Mouse (Mus musculus) stomach, postnatal 0 days (tissue): Measurements from ENCODE around the gene Parn. TPM values are rescaled to one million over a fixed set of nuclear protein-coding genes. Genes with fewer than 3 reads are reported as not detected.
"Not testable (repeated sequence)": the region's sequence is repeated elsewhere in the genome, so short reads cannot be mapped to it uniquely, and the experiment has no call there.

Experiments
- ATAC-seq: fragments of 200-750 bp; cut with Nextera tagmentation; 2 replicates; pipeline ENCODE4 v1.8.0; 2017; ENCODE audit not compliant: low FRiP score, low TSS enrichment
- DNase-seq: peaks from one replicate; pipeline ENCODE4 v3.0.0-alpha.2; 2016; ENCODE audit warnings: low spot score
- H3K27ac ChIP-seq: fragments of 300-500 bp; sonication (generic); replicated peaks from 2 replicates; pipeline ENCODE4 v1.5.1; 2014; ENCODE audit warnings: mild to moderate bottlenecking, control low read depth
- H3K27me3 ChIP-seq: fragments of 300-500 bp; sonication (generic); 2 replicates; pipeline ENCODE4 v1.6.1; 2014; ENCODE audit warnings: low read length; ENCODE audit not compliant: control insufficient read depth, insufficient read depth
- H3K36me3 ChIP-seq: fragments of 300-500 bp; sonication (generic); 2 replicates; pipeline ENCODE4 v1.6.1; 2014; ENCODE audit warnings: low read length, mixed read lengths; ENCODE audit not compliant: control insufficient read depth, insufficient read depth
- H3K4me1 ChIP-seq: fragments of 300-500 bp; sonication (generic); replicated peaks from 2 replicates; pipeline ENCODE4 v1.6.1; 2014; ENCODE audit warnings: antibody characterized with exemption; ENCODE audit not compliant: control insufficient read depth, insufficient read depth
- H3K4me2 ChIP-seq: fragments of 300-500 bp; sonication (generic); replicated peaks from 2 replicates; pipeline ENCODE4 v1.6.1; 2014; ENCODE audit warnings: low read depth, mild to moderate bottlenecking, control low read depth, moderate library complexity
- H3K4me3 ChIP-seq: fragments of 300-500 bp; sonication (generic); 2 replicates; pipeline ENCODE4 v1.5.1; 2014; ENCODE audit warnings: low read depth, low read length, control low read depth
- H3K9ac ChIP-seq: fragments of 300-500 bp; sonication (generic); 2 replicates; pipeline ENCODE4 v1.6.1; 2014; ENCODE audit warnings: mild to moderate bottlenecking, low read length, control low read depth, mixed read lengths
- H3K9me3 ChIP-seq: fragments of 300-500 bp; sonication (generic); 2 replicates; pipeline ENCODE4 v1.6.1; 2016; ENCODE audit warnings: low read length; ENCODE audit not compliant: control insufficient read depth
- CTCF ChIP-seq: IDR thresholded peaks from 2 replicates; pipeline ENCODE4 v1.5.1; 2016; ENCODE audit warnings: antibody characterized with exemption, low read depth, mild to moderate bottlenecking, moderate library complexity
- EP300 ChIP-seq: optimal IDR thresholded peaks from 2 replicates; pipeline ENCODE3; 2016; ENCODE audit warnings: antibody characterized with exemption
- WGBS: fragments of 180-500 bp; shearing (Covaris S2); extraction: QIAGEN DNeasy Blood & Tissue Kit; methylation state at CpG from one replicate; pipeline ENCODE4 v1.1.7; 2014; 5-methylcytosine and 5-hydroxymethylcytosine counted together
- polyA plus RNA-seq: library from polyadenylated mRNA; unstranded; fragments of >200 nt; fragmentation: Nextera tagmentation; extraction: Ambion mirVana; gene quantifications from 2 replicates; pipeline ENCODE4 v1.2.1, GENCODE M21; 2015

Gene Parn
- polyA plus RNA-seq, 1 experiment from 2014 or later: 23.7 TPM

GRCm38 (mm10) chr16:13640064-13640463 is 27.9 kb downstream of the Parn start:
- ATAC-seq: no peak
- WGBS: 74% methylated on average over 7 of the region's 7 CpGs
- no peaks in the 10 kb centered on the region for H3K27me3 ChIP-seq
- H3K36me3 ChIP-seq: no peaks in the 10 kb centered on the region
- TF ChIP-seq CTCF: peak; percentile 60
- no peak for TF ChIP-seq EP300
- no peaks in the 10 kb centered on the region for H3K9me3 ChIP-seq
- no peaks in the 10 kb centered on the region for H3K4me1 ChIP-seq
- H3K27ac ChIP-seq: no peak overlapping the region
- no peak overlapping the region for H3K4me2 ChIP-seq
- no peak overlapping the region for H3K9ac ChIP-seq
- peak; percentile 33 for DNase-seq
- no peak overlapping the region for H3K4me3 ChIP-seq

DNA sequence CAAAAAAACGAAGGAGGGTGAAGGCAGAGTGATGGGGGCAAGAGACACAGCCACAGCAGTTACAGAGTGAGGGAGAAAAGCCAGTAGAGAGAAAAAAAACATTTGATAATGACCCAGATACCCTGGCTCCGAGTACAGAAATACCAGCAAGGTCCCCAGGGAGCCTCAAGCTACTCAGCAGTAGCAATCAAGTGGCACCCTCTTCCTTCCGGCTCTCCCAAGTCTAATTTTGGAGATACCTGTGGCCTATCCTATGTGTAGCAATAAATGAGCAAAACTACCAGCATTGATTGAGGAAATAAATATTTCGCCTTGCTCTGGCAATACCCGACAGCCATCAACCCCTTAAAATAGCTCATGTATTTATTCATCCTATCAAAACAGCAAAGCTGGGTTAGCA is 28.5 kb downstream of the Parn start:
- ATAC-seq (no peak), DNase-seq (no peak)
- Histone ChIP-seq H3K9ac (no peak overlapping the region), H3K4me1 (no peaks in the 10 kb centered on the region), H3K27ac (no peak overlapping the region), H3K36me3 (no peaks in the 10 kb centered on the region), H3K4me3 (no peak overlapping the region), H3K27me3 (no peaks in the 10 kb centered on the region), H3K4me2 (no peak overlapping the region), H3K9me3 (no peaks in the 10 kb centered on the region)
- TF ChIP-seq EP300: no peak
- TF ChIP-seq CTCF: no peak
- WGBS: 86% methylated on average over 5 of the region's 5 CpGs

GRCm38 (mm10) chr16:13638198-13638597 is 29.8 kb downstream of the Parn start:
- H3K4me3 ChIP-seq, DNase-seq, H3K4me2 ChIP-seq, ATAC-seq, H3K4me1 ChIP-seq, H3K36me3 ChIP-seq, H3K9me3 ChIP-seq, H3K9ac ChIP-seq, H3K27ac ChIP-seq, H3K27me3 ChIP-seq: not testable (repeated sequence)
- WGBS: 56% methylated on average over 2 of the region's 2 CpGs
- peak; percentile 57 for TF ChIP-seq CTCF

- H3K27ac ChIP-seq: no peak overlapping the region
- no peaks in the 10 kb centered on the region for H3K4me1 ChIP-seq
- 48% methylated on average over 5 of the region's 5 CpGs for WGBS
- no peak overlapping the region for H3K4me3 ChIP-seq
- no peak for TF ChIP-seq EP300
- peak; percentile 77 for TF ChIP-seq CTCF
- H3K27me3 ChIP-seq: no peaks in the 10 kb centered on the region
- DNase-seq (no peak), ATAC-seq (no peak)
- H3K9me3 ChIP-seq: 0 out of 2 replicates have a peak, but pooled peaks cover 2% of the 10 kb centered on the region
- no peak overlapping the region for H3K9ac ChIP-seq
- no peak overlapping the region for H3K4me2 ChIP-seq
- peaks cover 22% of the 10 kb centered on the region; the same call in 1 of the 2 replicates for H3K36me3 ChIP-seq
These were observed 39.6 kb downstream of the Parn start for GRCm38 (mm10) chr16:13628345-13628744.

GRCm38 (mm10) chr16:13621745-13622507 is 46.0 kb downstream of the Parn start:
- no peak overlapping the region for H3K4me3 ChIP-seq
- TF ChIP-seq CTCF (no peak), EP300 (no peak)
- H3K4me1 ChIP-seq: no peaks in the 10 kb centered on the region
- H3K27ac ChIP-seq: no peak overlapping the region
- H3K9me3 ChIP-seq: no peaks in the 10 kb centered on the region
- 89% methylated on average over 3 of the region's 3 CpGs for WGBS
- H3K27me3 ChIP-seq: no peaks in the 10 kb centered on the region
- H3K9ac ChIP-seq: no peak overlapping the region
- H3K36me3 ChIP-seq: peaks cover 10% of the 10 kb centered on the region; the same call in 1 of the 2 replicates
- ATAC-seq: peak; percentile 79
- no peak overlapping the region for H3K4me2 ChIP-seq
- DNase-seq: no peak

DNA sequence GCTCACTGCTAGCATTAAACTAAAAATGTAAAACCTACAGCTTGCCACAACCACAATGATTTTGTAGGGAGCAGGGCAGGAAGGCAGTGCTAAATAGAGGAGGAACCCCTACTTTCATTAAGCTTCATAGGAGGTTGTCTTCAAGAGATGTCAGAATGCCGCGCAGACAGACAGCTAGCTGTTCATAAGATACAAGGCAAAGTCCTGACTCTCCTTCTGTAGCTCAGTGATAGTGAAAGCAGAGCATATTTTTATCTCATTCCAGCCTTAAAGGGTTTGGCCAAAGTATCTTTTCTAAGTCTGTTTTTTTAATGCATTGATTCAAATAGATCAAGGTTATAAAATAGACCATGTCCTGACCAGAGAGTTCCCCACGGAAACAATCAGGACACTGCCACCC is 47.8 kb downstream of the Parn start:
- Histone ChIP-seq H3K4me1 (no peaks in the 10 kb centered on the region), H3K9ac (no peak overlapping the region), H3K9me3 (no peaks in the 10 kb centered on the region), H3K27ac (no peak overlapping the region), H3K4me3 (no peak overlapping the region), H3K4me2 (no peak overlapping the region), H3K27me3 (no peaks in the 10 kb centered on the region), H3K36me3 (peaks cover 6% of the 10 kb centered on the region; the same call in 1 of the 2 replicates)
- DNase-seq (no peak), ATAC-seq (no peak)
- WGBS: 97% methylated on average over 3 of the region's 3 CpGs
- TF ChIP-seq CTCF (no peak), EP300 (no peak)
